Mouse (Mus musculus) embryo, embryonic 11.5 days (tissue): ENCODE results near the gene Olfr1056.
"Not testable (repeated sequence)": the region's sequence is repeated elsewhere in the genome, so short reads cannot be mapped to it uniquely, and the experiment has no call there.

Experiments used
- DNase-seq: peaks from one replicate; pipeline ENCODE4 v3.0.0-alpha.2; 2012; ENCODE audit warnings: low read depth, low spot score

The Olfr1056 gene

DNA sequence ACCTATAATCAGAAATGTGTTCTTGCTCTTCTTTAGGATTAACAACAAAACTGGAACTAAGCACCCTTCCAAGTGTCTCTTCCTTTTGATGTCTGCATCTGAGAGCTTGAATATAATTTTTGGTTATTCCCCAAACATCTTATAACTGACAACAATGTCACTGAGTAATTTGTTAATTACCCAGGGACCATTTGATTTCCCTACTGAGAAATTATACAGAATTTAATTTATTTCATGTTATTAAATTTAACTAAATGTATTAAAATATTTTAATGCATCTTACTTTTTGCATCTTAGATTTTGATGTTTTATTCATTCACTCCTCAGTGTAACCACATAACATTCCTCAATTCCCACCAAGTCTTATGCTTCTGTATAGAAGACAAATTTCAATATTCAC lies at the start of gene Olfr1056:
Gene Olfr1056 (minus strand): TSS at position 101 of the 400 bp plus-strand sequence.
- DNase-seq, result no peak

DNA sequence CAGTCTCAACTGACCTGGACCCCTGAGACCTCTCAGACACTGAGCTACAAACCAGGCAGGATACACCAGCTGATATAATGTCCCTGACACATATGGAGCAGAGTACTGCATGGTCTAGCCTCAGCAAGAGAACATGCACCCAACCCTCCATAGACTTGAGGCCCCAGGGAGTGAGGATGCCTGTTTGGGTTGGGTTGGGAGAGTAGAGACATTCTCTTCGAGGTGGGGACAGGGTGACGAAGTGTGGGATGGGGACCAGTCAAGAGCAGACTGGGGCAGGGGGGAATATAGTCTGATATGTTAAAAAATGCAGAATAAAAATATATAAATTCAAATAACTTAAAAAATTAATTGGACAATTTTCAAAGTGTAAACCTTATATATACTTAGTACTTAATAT lies 32.8 kb upstream of the Olfr1056 start:
- no peak for DNase-seq

- DNase-seq, result not testable (repeated sequence)
Measured at GRCm38 (mm10) chr2:86388461-86388860, 26.2 kb upstream of the Olfr1056 start, which contains the start of gene Olfr1058. Gene Olfr1058 (minus strand): TSS chr2:86388561.

DNA sequence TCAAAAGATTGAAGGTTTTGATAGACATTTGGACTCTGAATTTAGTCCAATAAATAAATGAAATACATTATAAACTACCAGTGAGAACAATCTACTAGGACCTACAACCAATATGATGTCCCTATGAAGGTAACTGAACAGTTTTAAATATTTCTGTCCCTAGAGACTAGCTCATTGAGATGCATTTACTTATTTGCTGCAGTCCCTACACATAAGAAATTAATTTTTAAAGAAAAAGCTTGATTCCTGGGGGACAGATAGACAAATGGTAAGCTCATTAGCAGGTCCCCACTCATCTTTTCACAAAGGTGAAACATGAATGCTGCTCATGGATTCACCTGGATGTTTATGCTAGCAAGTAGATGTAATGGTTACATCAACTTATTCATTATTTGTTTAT lies 16.0 kb upstream of the Olfr1056 start, which contains the start of gene Olfr1057:
Gene Olfr1057 (minus strand): TSS at position 101 of the 400 bp plus-strand sequence.
- no peak for DNase-seq

- DNase-seq, result not testable (repeated sequence)
Measured at GRCm38 (mm10) chr2:86366342-86366741, 4.1 kb upstream of the Olfr1056 start.

- not testable (repeated sequence) for DNase-seq
Measured at GRCm38 (mm10) chr2:86351751-86352150, 10.5 kb downstream of the Olfr1056 start.

DNA sequence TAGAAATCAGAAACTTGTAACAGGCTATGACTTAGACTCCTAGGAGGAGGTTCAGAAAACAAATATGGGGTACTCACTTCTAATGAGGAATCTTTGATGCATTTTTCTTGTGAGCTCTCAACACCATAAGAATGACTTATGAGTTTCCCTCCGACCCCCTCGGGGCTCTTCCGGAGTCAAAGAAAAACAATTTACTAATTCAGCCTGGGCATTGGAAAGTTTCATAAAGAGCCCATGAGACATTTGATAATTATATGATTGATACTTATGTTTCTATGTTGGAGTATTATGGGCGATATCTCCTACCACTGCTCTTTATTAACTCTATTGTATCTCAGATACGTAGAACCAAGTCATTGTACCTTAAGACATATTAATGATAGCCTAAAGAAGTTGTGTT lies 12.1 kb downstream of the Olfr1056 start, which contains the start of gene Olfr1055:
Gene Olfr1055 (minus strand): TSS at position 101 of the 400 bp plus-strand sequence.
- DNase-seq, result no peak

DNA sequence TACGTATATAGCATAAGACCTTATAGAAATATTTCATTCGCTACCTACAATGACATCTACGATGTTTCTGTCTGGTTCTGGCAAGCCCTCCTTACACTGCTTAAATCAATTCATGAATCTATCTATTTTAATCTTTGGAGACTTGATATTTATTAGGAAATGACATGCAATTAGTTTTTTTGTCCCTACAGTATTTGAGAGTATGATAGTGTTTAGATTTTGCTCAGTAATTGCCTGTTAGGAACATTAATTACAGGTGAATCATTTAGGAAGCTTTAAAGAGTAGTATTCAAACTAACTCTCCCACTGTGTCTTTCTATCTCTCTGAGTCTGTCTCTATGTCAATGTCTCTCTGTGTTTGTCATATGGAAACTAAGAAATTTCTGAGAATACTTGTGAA lies 26.9 kb downstream of the Olfr1056 start, which contains the start of gene Olfr1054:
Gene Olfr1054 (minus strand): TSS at position 101 of the 400 bp plus-strand sequence.
- no peak for DNase-seq

GRCm38 (mm10) chr2:86315184-86315583 lies 47.1 kb downstream of the Olfr1056 start, which contains the start of gene Olfr1053:
Gene Olfr1053 (minus strand): TSS chr2:86315284.
- no peak for DNase-seq
